Mouse (Mus musculus) forebrain, postnatal 0 days (tissue): ENCODE data around the gene Nt5c2. TPM values are rescaled to one million over a fixed set of nuclear protein-coding genes. Genes with fewer than 3 reads are reported as not detected.

Experiments
- ATAC-seq: fragments of 200-750 bp; cut with Nextera tagmentation; 2 replicates; pipeline ENCODE4 v1.8.0; 2017; ENCODE audit warnings: mild to moderate bottlenecking, moderate library complexity
- DNase-seq: peaks from one replicate; pipeline ENCODE4 v3.0.0-alpha.2; 2015
- H3K27ac ChIP-seq: fragments of 300-500 bp; sonication (generic); 2 replicates; pipeline ENCODE4 v1.5.1; 2014; ENCODE audit warnings: low read depth, mild to moderate bottlenecking, antibody characterized with exemption, low read length, moderate library complexity, mixed read lengths
- H3K27me3 ChIP-seq: fragments of 300-500 bp; sonication (generic); 2 replicates; pipeline ENCODE4 v1.6.1; 2014; ENCODE audit warnings: mild to moderate bottlenecking, low read length, mixed read lengths; ENCODE audit not compliant: insufficient read depth
- H3K36me3 ChIP-seq: fragments of 300-500 bp; sonication (generic); 2 replicates; pipeline ENCODE4 v1.6.1; 2014; ENCODE audit warnings: mild to moderate bottlenecking, moderate library complexity; ENCODE audit not compliant: insufficient read depth
- H3K4me1 ChIP-seq: fragments of 300-500 bp; sonication (generic); 2 replicates; pipeline ENCODE4 v1.6.1; 2014; ENCODE audit warnings: antibody characterized with exemption; ENCODE audit not compliant: insufficient read depth
- H3K4me2 ChIP-seq: fragments of 300-500 bp; sonication (generic); 2 replicates; pipeline ENCODE4 v1.6.1; 2014; ENCODE audit warnings: low read depth, mild to moderate bottlenecking, moderate library complexity
- H3K4me3 ChIP-seq: fragments of 300-500 bp; sonication (generic); 2 replicates; pipeline ENCODE4 v1.5.1; 2014; ENCODE audit warnings: low read depth, low read length, mixed read lengths
- H3K9ac ChIP-seq: fragments of 300-500 bp; sonication (generic); 2 replicates; pipeline ENCODE4 v1.6.1; 2014; ENCODE audit warnings: mild to moderate bottlenecking
- H3K9me3 ChIP-seq: fragments of 300-500 bp; sonication (generic); 2 replicates; pipeline ENCODE4 v1.6.1; 2016; ENCODE audit warnings: low read length
- CTCF ChIP-seq: sonication (generic); IDR thresholded peaks from 2 replicates; pipeline ENCODE4 v1.5.1; 2016; ENCODE audit warnings: antibody characterized with exemption, control low read depth, low read depth
- WGBS: fragments of 180-500 bp; shearing (Covaris S2); extraction: QIAGEN DNeasy Blood & Tissue Kit; methylation state at CpG from one replicate; pipeline ENCODE4 v1.1.7; 2014; 5-methylcytosine and 5-hydroxymethylcytosine counted together
- polyA plus RNA-seq: library from polyadenylated mRNA; unstranded; fragments of >200 nt; fragmentation: Nextera tagmentation; extraction: Ambion mirVana; gene quantifications from 2 replicates; pipeline ENCODE4 v1.2.1, GENCODE M21; 2015
- total RNA-seq: library from RNA; depleted of rRNA; stranded (reverse); fragments of >200 nt; gene quantifications from 2 replicates; pipeline ENCODE4 v1.2.3, GENCODE M21; 2014

Nt5c2 gene
- total and polyA plus RNA-seq, 2 experiments from 2014 or later: 69.5 to 80.4 TPM

DNA sequence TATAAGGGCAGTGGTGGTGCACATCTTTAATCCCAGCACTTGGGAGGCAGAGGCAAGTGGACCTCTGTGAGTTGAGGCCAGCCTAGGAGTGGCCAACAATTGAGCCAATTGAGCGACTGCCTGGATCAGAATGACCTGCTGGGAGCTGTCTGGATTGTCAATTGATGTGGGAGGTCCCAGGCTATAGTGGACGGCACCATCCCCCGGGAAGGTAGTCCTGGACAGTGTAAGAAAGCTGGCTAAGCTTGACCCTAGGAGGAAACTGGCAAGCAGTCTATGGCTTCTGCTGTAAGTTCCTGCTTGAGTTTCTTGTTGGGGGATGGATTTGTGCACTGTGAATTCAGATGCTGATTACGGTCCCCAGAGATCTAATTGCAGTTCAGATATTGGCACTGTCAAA is 47.1 kb downstream of the Nt5c2 start:
- no peak overlapping the region for H3K4me3 ChIP-seq
- H3K9ac ChIP-seq: no peak overlapping the region
- ATAC-seq (no peak), DNase-seq (no peak)
- no peaks in the 10 kb centered on the region for H3K9me3 ChIP-seq
- no peaks in the 10 kb centered on the region for H3K27me3 ChIP-seq
- no peak for TF ChIP-seq CTCF
- no peak overlapping the region for H3K27ac ChIP-seq
- H3K4me1 ChIP-seq: peaks cover 10% of the 10 kb centered on the region
- whole genome bisulfite sequencing: 26% methylated on average over 4 of the region's 4 CpGs
- H3K36me3 ChIP-seq: no peaks in the 10 kb centered on the region
- H3K4me2 ChIP-seq: no peak overlapping the region

DNA sequence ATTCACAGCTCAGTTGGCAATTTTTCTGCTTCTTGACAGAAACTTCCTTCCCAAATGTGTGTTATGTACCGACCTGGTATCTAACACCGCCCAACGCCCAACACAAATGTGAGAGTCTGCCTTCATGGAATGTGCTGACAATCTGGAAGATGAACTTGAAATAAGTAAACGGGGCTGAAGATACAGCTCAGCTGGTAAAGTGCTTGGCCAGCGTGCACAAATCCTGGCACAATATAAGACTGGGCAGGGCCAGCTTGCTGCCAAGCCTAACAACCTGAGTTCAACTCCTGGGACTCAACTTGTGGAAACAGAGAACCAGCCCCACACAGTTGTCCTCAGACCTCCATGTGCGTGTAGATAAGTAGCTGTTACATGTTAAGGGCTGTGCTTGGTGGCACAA is 48.6 kb downstream of the Nt5c2 start:
- Histone ChIP-seq H3K4me2 (no peak overlapping the region), H3K4me3 (no peak overlapping the region), H3K36me3 (no peaks in the 10 kb centered on the region), H3K9ac (no peak overlapping the region), H3K27me3 (no peaks in the 10 kb centered on the region), H3K27ac (no peak overlapping the region), H3K9me3 (no peaks in the 10 kb centered on the region), H3K4me1 (peaks cover 6% of the 10 kb centered on the region)
- 90% methylated on average over 6 of the region's 6 CpGs for WGBS
- no peak for TF ChIP-seq CTCF
- no peak for ATAC-seq
- DNase-seq: no peak

DNA sequence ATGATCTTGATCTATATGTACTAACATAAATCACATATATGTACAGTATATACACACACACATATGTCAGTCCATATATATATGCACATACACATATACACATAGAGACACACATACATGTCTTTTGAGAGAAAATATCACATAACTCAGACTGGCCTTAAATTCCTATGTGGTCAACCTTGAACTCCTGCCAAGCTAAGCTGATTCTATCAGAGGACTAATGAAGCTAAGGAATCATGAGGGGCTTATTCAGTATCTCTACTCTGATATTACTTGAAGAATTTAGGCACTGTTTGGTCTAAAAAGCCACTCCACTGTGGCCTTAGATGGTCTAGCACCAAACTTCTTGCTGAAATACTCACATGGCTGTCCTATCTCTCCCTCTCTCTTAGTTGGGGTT is 49.5 kb downstream of the Nt5c2 start:
- no peak for ATAC-seq
- no peak overlapping the region for H3K27ac ChIP-seq
- H3K9ac ChIP-seq: no peak overlapping the region
- no peak overlapping the region for H3K4me2 ChIP-seq
- no peak for DNase-seq
- H3K4me3 ChIP-seq: no peak overlapping the region
- H3K27me3 ChIP-seq: no peaks in the 10 kb centered on the region
- 0 out of 2 replicates have a peak, but pooled peaks cover 5% of the 10 kb centered on the region for H3K4me1 ChIP-seq
- no peak for TF ChIP-seq CTCF
- no peaks in the 10 kb centered on the region for H3K9me3 ChIP-seq
- no peaks in the 10 kb centered on the region for H3K36me3 ChIP-seq

DNA sequence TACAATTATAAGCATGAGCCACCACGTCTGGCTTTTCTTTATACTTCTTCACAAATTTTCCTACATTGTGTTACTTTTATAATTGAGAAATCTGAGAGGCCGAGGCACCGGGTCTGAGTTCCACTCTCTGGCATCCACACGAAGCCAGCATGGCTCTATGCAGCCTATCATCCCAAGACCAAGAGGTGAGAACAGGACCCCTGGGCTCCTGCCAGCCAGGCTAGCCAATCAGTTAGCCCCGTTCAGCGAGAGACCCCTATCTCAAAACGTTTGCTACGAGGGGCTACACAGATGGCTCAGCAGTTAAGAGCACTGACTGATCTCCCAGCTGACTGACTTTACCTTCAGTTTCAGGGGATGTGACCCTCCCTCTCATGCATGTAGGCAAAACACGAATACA is 50.6 kb downstream of the Nt5c2 start:
- Histone ChIP-seq H3K27me3 (no peaks in the 10 kb centered on the region), H3K27ac (no peak overlapping the region), H3K36me3 (no peaks in the 10 kb centered on the region), H3K4me2 (no peak overlapping the region), H3K4me1 (peaks cover 14% of the 10 kb centered on the region; the same call in 1 of the 2 replicates), H3K9ac (no peak overlapping the region), H3K9me3 (no peaks in the 10 kb centered on the region), H3K4me3 (no peak overlapping the region)
- 68% methylated on average over 9 of the region's 9 CpGs for WGBS
- no peak for TF ChIP-seq CTCF
- DNase-seq (no peak), ATAC-seq (no peak)

DNA sequence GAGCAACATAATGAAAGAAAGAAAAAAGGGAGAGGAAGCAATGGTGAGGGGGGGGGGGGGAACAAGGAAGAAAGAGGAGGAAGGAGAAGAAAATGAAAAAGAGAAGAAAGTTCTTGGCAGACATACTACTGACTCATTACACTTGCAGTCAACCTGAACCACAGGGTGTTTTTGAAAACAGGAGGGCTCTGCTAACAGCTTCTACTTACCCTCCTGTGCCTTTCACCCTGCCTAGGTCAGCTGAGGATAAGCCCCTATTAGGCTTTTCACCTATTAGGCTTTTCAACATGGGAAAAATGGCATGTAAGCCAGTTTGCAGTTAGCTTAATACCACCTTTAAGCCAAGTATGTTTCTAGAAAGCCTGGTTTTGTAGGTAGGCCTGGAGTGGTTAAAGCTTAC is 51.5 kb downstream of the Nt5c2 start:
- Histone ChIP-seq H3K4me3 (no peak overlapping the region), H3K36me3 (no peaks in the 10 kb centered on the region), H3K27me3 (no peaks in the 10 kb centered on the region), H3K9me3 (no peaks in the 10 kb centered on the region), H3K4me1 (peaks cover 14% of the 10 kb centered on the region), H3K9ac (no peak overlapping the region), H3K4me2 (no peak overlapping the region), H3K27ac (no peak overlapping the region)
- ATAC-seq (no peak), DNase-seq (no peak)
- no peak for TF ChIP-seq CTCF

DNA sequence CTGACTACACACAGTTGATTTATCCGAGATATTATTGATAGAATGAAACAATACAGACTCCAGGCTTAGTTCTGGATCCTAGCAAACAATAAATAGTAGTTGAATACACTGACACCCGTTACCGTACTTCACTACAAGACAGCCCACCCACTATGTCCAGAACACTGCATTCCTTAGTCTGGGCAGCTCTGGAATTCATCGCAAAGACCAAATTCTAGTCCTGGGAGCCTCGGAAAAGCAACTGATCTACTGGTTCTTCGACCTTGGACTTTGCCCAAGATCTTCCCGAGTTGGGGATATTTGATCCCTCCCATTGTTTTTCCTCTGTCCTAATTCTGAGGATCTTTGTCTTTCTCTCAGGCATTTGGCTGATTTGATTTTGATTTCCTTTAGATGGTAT is 52.1 kb downstream of the Nt5c2 start:
- H3K4me3 ChIP-seq: peak overlapping the region; percentile 85; the same call in 1 of the 2 replicates
- H3K9ac ChIP-seq: no peak overlapping the region
- DNase-seq: no peak
- peaks cover 14% of the 10 kb centered on the region for H3K4me1 ChIP-seq
- TF ChIP-seq CTCF: no peak
- no peaks in the 10 kb centered on the region for H3K27me3 ChIP-seq
- peak overlapping the region; percentile 70; the same call in 1 of the 2 replicates for H3K4me2 ChIP-seq
- H3K36me3 ChIP-seq: no peaks in the 10 kb centered on the region
- no peak overlapping the region for H3K27ac ChIP-seq
- no peaks in the 10 kb centered on the region for H3K9me3 ChIP-seq
- ATAC-seq: no peak
- 29% methylated on average over 7 of the region's 7 CpGs for WGBS

DNA sequence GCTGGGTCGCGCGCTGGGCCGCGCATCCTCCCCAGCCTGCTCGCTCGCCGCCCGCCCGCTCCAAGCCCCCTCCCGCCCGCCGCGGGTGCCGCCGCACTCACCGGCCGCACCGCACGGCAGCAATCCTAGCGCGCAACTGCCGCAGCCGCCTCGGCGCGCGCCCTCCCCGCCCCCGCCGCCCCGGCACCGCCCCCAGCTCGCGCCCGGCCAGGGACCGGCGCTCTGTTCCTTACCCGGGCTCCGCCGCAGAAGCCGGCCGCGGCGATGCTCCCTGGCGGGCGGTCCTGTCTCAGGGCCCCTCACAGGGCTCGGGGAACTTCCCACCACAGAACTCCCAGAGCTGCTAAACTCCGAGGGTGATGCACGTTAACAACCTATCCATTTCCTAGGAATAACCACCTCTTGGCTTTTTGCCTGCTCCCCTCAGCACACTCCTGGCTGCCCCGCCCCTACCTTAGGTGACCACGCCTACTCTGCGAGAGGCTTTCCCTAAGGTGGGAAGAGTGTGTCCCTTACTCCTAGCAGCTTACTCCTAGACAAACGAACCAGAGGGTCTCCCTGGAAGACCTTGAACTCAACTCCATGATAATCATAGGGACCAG is 52.7 kb downstream of the Nt5c2 start:
- peak overlapping the region; percentile 85 for H3K4me3 ChIP-seq
- no peaks in the 10 kb centered on the region for H3K27me3 ChIP-seq
- no peaks in the 10 kb centered on the region for H3K36me3 ChIP-seq
- H3K9me3 ChIP-seq: no peaks in the 10 kb centered on the region
- peaks cover 14% of the 10 kb centered on the region for H3K4me1 ChIP-seq
- ATAC-seq: peak; percentile 92
- under 1% methylated on average over 34 of the region's 54 CpGs for WGBS
- DNase-seq: peak; percentile 86
- H3K27ac ChIP-seq: peak overlapping the region; percentile 97
- no peak for TF ChIP-seq CTCF
- H3K4me2 ChIP-seq: peak overlapping the region; percentile 70
- peak overlapping the region; percentile 78 for H3K9ac ChIP-seq
